Mouse (Mus musculus): ENCODE results near the gene Kctd12.

Kctd12 gene

GRCm38 (mm10) chr14:102962019-102962418 is 20.4 kb downstream of the Kctd12 start:
- DNase-seq (ENCODE audit: low spot score) = no peak

- no peak for DNase-seq (ENCODE audit: low spot score)
Measured at GRCm38 (mm10) chr14:102953511-102953910, 28.9 kb downstream of the Kctd12 start.

GRCm38 (mm10) chr14:102951974-102952373 is 30.5 kb downstream of the Kctd12 start:
- no peak for DNase-seq (ENCODE audit: low spot score)

GRCm38 (mm10) chr14:102947796-102948195 is 34.6 kb downstream of the Kctd12 start:
- DNase-seq (ENCODE audit: low spot score) = no peak

- no peak for DNase-seq (ENCODE audit: low spot score)
Measured at GRCm38 (mm10) chr14:102942222-102942843, 40.1 kb downstream of the Kctd12 start.

- no peak for DNase-seq (ENCODE audit: low spot score)
Measured at GRCm38 (mm10) chr14:102934878-102935277, 47.6 kb downstream of the Kctd12 start.

GRCm38 (mm10) chr14:102930933-102931332 is 51.5 kb downstream of the Kctd12 start:
- no peak for DNase-seq (ENCODE audit: low spot score)

GRCm38 (mm10) chr14:102929545-102929944 is 52.9 kb downstream of the Kctd12 start:
- no peak for DNase-seq (ENCODE audit: low spot score)

- DNase-seq (ENCODE audit: low spot score) = no peak
Measured at GRCm38 (mm10) chr14:102927847-102928466, 54.5 kb downstream of the Kctd12 start.
